Mouse (Mus musculus) stomach, postnatal 0 days (tissue): ENCODE results near the gene Ano2.

Experiments used
- CTCF ChIP-seq: IDR thresholded peaks from 2 replicates; pipeline ENCODE4 v1.5.1; 2016; ENCODE audit warnings: antibody characterized with exemption, low read depth, mild to moderate bottlenecking, moderate library complexity
- EP300 ChIP-seq: optimal IDR thresholded peaks from 2 replicates; pipeline ENCODE3; 2016; ENCODE audit warnings: antibody characterized with exemption

GRCm38 (mm10) chr6:125808996-125809649 is 118.9 kb downstream of the Ano2 start:
- TF ChIP-seq CTCF, result no peak
- TF ChIP-seq EP300, result no peak
